Mouse (Mus musculus) lung, postnatal 0 days (tissue): ENCODE measurements around the gene Prr13.

Source experiments
- CTCF ChIP-seq: IDR thresholded peaks from 2 replicates; pipeline ENCODE4 v1.5.1; 2016; ENCODE audit warnings: antibody characterized with exemption, mild to moderate bottlenecking
- EP300 ChIP-seq: IDR thresholded peaks from 2 replicates; pipeline ENCODE4 v1.6.1; 2016; ENCODE audit warnings: antibody characterized with exemption, mild to moderate bottlenecking, control low read depth

GRCm38 (mm10) chr15:102442490-102442889, 16.3 kb upstream of the Prr13 start:
- TF ChIP-seq CTCF, result peak; percentile 82
- no peak for TF ChIP-seq EP300
